Mouse (Mus musculus) frontal cortex, adult (tissue): ENCODE measurements around the gene 4930415O20Rik.

Source experiments
- ATAC-seq: cut with Nextera tagmentation; 2 replicates; pipeline ENCODE4 v1.9.2; 2017; ENCODE audit warnings: mild to moderate bottlenecking, moderate library complexity, mixed read lengths; ENCODE audit not compliant: low TSS enrichment

Gene 4930415O20Rik

DNA sequence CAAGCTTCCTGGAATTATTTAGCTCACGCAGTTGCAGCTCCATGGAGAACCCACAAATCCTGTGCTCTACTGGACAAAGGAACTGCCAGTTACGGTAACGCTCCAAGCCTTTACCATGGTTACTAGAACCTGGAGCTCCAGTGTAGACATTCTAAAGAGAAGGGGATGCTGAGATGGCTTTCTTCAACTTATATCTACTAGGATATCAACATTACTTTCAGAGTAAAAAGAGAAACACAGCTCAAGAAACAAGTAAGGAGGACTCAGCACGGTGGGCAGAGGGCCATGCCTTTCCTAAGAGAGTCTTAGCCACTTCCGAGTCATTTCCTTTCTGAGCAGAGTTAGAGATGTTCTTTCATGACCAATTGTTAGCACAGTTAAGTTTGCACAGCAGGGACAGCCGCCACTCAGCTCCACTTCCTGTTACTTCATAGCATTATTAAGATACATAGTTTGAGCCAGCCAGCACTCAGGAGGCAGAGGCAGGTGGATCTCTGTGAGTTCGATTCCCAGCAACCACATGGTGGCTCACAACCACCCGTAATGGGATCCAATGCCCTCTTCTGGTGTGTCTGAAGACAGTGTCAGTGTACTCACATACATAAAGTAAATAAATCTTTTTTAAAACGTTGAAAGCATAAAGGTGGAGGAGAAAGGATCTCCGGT lies at the start of gene 4930415O20Rik, which contains the start of gene Ccnt1:
Gene 4930415O20Rik (plus strand): TSS at position 132 of the 666 bp plus-strand sequence.
Gene Ccnt1 (minus strand): TSS at position 51 of the 666 bp plus-strand sequence.
- no peak for ATAC-seq

DNA sequence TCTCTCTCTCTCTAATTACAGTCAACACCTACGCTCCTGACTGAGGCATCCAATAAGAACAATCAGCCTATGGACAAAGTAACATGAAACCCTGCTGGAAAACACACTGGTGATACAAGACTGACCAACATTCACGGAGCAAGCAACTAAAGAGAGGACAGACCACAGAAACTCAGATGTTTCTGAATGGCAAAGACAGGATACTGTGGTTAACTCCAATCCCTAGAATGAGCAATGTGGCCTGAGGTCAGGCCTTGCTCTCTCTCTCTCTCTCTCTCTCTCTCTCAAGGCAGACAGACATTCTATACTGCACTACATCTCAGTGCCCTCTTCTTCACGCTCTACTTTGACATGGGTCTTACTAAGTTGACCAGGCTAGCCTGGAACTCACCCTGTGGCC lies 49.6 kb upstream of the 4930415O20Rik start:
- ATAC-seq: no peak

DNA sequence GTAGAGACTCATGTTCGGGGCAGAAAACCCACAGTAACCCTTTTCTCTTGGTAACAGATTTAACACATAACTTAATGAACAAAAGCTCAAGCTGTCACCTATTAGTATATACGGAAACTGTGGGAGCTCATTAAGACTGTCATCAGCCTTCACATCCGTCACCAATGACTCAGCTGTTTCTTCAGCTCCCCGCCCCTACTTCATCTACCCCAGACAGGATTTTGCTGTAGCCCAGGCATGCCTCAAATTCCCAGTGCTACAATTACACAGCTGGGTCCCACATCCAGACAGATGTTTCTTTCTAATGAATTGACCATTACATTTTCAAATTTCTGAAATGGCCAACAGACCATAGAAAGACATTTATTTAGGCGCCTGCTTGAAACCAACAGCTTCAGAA lies 44.7 kb upstream of the 4930415O20Rik start:
- ATAC-seq: no peak

DNA sequence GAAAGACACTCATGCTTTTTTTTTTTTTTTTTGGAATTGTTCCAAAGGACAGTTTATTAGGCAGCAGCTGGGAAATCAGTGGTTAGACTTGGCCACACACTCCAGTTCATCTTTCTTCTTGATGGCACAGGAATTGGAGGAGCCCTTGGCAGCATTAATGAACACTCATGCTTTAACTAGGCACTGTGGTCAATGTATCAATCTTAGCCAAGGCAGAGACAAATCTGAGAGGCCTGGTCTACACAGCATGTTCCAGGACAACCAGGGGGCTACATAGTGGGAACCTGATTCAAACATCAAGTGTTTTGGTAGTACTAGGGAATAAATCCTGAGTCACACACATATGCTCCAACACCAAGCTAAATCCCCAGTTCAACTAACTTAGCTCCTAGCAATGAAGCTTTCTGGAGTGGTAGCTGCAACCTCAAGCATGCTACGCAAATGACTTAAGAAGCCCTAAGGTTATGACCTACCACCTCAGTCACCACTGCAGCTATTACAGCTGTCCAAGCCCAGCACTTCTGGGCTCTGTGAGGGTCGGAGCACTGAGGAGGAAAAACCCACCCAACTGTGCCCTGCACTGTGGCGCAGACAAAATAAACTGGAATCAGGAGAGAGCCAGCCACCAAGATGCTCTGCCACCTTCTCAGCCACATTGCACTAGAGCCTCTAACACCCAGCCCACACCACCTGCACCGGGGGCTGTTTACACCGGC lies 43.6 kb upstream of the 4930415O20Rik start:
- ATAC-seq: no peak

DNA sequence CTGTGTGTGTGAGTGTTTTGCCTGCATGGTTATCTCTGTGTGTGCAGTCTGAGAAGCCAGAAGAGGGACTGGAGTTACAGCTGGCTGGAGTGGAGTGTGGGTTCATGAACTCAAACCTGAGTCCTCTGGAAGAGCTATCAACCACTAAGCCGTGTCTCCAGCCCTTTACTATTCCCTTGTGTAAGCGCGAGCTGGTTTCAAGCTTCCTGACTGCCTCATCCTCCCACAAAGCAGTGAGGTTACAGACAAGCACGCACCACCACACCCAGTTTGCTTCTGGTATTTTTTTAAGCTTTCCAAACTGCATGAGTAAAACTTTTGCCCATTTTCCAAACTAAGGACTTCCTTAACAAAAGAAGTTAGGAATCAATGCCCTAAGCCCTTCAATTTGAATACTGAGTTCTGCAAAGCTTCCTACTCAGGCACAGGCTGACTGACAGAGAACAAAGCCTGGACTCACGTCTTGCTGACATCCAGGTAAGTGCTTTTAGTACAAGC lies 42.7 kb upstream of the 4930415O20Rik start:
- no peak for ATAC-seq

DNA sequence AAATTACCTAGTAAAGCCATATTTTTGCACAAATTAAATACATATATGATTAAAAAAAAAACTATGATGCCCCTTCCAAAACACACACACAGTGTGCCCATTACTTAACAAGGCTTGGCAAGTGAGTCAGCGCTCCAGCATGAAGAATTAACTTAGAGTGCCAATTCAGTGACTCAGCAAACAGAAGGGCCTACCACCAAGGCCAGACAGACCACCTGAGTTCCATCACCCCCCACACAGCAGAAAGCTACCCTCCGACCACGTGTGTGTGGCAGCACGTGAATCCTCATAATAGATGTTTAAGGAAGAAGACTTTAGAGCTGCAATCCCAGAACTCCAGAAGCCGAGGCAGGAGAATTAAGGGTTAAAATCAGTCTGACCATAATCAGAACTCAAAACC lies 38.5 kb upstream of the 4930415O20Rik start:
- ATAC-seq: no peak

DNA sequence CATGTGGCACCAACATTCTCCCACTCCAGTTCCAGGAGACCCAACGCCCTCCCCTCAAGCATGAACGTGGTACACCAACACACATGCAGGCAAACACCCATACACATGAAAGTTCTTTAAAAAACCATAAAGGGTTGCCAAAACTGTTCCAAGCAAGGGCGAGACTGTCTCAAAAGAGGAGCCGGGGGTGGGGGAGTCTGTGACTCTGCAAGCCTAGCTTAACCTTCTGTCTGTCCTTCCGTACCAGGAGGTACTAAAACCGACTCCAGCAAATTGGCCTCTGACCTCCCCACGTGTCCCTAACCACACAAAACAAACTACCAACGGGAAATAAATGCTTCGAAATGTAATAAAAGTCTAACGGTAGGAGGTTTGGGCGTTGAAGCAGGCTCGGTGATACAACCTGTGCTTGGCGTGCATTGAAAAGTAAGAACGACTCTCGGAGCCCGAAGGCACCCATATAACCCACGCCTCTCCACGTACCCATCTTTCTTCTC lies 37.7 kb upstream of the 4930415O20Rik start:
- no peak for ATAC-seq

DNA sequence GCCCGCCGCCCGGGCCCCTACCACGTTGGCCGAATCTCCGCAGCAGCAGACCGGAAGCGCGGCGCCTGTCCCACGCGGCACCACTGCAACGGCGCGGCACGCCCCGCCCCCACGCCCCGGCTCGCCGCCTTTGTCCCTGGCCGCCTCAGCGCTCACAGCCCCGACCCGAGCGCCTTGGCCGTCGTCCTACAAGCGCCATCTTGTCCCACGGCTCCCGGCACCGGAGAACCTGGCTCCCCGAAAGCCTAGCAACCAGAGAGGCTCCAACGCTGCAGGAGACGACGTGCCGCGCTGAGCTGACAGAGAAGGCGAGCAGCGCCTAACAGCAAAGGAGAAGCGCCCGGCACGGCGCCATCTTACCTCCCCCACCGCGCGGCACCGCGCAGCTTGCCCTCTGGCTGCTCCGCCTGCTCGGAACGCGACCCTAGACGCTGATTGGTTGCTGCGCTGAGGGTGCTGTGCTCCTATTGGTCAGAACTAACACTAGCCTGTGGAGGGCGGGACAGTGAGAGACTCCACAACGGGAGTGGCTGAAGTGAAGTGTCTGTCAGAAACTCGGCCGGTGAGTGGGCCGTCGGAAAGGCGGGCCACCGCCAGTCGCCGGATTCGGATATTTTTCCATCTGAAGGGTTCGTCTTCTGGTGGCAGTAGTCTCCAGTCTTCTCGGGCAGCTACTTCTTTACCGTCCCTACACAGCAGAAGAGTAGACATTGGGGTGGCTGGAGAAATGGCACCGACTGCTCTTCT lies 36.8 kb upstream of the 4930415O20Rik start, which contains the start of gene Kansl2:
Gene Kansl2 (minus strand): TSS at position 384 of the 747 bp plus-strand sequence.
- peak; percentile 98 for ATAC-seq

DNA sequence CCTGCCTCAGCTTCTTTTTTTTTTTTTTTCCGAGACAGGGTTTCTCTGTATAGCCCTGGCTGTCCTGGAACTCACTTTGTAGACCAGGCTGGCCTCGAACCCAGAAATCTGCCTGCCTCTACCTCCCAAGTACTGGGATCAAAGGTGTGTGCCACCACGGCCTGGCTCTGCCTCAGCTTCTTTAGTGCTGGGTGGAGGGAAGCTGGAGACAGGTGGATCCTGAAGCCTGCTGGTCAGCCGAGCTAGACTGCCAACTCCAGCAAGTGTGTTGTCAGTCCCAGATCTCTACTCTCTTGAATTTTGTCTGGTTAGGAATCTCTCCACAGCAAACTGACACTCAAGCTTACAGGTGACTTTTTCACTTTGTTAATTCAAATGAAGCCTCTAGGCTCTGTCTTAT lies 34.9 kb upstream of the 4930415O20Rik start:
- ATAC-seq: no peak

DNA sequence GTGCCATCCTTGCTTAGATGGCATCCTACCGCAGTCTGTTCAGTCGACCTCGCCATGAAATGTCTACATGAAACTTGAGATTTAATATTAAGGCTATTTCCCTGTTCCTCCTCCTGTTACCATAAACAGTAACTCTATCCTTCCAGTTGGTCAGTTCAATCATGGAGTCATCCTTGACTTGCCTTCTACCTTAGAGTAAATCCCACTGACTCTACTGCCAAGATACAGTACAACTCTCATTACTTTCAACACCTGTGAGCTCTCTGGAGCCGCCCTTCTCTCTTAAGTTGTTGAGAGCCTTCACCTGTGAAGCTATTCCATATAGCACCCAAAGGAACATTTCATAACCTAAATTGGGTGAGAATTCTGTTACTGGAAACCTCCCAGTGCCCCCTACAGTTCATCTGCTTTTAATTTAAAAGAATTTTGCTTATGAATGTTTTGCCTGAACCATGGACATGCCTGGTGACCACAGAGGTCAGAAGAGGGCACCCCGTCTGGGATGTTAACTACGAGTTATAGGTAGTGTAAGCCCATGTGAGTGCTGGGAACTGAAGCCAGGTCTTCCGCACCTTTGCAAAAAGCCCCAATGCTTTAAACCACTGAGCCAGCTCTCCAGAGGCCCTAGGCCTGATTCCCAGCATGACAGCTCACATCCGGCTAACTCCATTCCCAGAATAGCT lies 33.8 kb upstream of the 4930415O20Rik start:
- ATAC-seq: no peak

DNA sequence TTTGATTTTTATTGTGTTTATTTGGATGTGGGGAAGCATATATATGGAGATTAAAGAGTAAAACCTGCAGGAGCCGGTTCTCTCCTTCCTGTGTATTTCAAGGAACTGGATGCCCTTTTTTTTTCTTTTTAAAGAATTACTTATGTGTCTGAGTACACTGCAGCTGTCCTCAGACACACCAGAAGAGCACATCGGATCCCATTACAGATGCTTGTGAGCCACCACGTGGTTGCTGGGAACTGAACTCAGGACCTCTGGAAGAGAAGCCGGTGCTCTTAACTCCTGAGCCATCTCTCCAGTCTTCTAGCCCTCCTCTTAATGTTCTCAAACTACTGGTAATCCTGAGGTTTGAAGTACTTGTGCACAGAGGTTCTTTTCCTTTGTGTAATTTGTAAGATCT lies 32.9 kb upstream of the 4930415O20Rik start:
- ATAC-seq: no peak

DNA sequence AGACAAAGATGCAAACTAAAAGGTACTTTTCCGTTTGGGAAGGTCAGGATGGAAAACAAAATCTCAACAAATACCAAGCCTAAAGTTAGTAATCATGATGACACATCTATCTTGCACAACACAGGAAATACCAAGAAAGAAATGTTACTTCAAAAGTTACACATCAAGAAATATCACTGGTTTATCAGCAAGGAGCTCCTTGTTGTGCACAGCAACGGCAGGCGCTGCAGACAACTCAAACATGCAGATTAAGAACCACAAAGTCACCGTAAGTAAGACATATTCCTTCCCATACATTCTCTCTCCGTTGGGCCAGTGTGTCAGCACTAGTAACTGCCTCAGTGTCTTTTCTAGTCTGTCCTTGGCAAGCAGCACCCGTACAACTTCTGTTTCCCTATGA lies 29.7 kb upstream of the 4930415O20Rik start:
- ATAC-seq: no peak

DNA sequence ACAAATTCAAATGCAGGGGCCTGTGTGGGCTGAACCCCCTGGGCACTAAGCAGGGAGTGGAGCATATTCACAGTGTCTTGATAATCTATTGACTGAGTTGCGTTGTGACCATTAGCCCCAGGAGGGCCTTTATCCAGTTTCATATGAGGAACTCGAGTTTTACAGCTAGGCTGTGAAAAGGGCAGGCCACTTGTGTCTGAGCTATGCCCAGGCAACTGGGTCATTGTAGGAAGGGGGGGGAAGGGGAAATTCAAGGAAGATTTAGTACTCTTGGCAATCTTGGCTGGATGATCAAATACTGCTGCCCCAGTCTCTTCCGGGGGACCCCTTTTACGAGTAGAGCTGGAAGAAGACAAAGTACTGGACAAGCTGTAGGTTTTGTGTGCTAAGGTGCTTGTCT lies 27.5 kb upstream of the 4930415O20Rik start:
- no peak for ATAC-seq

DNA sequence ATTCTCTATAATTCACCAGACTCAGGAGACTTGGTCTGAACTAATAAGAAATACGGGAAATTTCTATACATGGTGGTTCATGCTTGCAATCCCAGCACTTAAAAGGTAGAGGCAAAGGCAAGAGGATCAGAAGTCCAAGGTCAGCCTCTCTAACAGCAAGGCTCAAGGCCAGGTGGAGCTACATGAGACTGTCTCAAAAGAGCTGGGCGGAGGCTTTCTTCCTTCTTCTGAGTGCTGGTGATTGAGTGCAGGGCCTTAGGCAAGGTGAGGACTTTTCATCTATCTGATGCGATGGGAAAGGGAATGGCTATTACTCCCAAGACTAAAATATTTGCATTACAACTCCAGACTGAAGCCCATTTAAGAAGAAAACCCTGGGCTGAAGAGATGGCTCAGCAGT lies 25.7 kb upstream of the 4930415O20Rik start:
- ATAC-seq: no peak

DNA sequence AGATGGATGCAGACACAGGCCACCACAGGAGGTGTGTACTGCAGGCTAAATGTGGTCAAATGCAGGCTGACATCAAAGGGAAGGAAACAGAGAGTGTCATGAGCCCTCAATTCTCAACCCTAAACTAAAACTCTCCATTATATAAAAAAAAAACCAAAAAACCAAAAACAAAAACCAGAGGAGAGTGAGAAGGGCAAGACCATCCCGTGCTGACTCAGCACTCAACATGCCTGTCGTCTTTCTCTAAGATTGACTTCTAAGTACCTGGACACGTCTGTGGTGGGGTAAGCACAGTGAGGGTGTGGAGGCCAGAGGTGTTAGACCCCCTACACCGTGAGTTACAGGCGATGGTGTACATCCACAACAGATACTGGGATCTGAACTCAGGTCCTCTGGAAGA lies 24.0 kb upstream of the 4930415O20Rik start:
- no peak for ATAC-seq

DNA sequence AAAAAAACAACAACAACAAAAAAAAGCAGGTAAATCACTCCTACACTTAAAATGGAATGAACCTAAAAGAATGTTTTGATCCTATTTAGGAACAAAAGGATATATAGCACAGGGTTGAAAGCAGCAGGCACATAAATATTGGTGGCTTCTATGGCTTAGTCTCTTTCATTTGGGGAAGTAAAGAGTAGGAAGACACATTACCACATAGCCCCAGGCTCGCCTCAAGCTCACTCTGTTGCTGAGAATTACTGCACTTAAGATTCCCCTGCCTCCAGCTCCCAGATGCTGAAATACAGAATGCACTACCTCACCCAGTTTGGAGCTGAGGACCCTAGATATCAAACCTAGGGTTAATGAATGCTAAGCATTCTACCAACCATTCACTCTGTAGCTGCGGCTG lies 18.0 kb upstream of the 4930415O20Rik start:
- ATAC-seq: no peak

DNA sequence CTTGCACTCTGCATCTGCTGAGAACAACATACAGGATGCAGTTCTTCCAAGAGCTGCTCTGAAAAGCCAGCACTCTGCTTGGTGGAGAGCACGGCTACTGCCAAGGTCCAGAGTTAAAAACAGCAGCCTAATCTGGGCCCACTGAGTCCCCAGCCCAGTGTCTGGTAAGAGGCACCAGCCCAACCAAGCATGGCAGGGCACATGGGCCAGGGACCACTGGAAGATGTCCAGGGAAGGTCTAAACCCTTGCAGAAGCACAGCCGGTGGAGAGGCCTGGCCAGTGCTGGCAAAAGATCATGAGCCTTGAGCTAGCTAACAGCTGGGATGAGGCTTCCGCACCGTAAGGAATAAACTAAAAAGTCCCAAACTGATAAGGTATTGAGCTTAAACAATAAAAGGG lies 14.9 kb upstream of the 4930415O20Rik start:
- ATAC-seq: no peak

DNA sequence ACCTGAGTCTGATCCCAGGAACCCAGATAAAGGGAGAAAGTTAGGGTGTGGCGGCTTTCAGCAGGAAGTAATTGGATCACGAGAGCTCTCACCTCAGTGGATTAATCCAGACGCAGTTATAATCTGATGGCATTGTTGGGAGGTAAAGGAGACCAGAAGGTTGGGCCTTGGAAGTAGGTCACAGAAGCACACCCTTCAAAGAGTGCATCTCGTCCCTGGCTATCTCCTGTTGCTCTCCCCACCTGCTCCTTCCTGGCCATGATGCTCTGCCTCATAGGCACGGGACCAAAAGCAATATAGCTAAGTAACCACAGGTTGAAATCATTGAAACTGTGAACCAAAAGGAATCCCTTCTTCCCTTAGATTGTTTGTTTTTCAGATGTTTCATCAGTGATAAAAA lies 13.6 kb upstream of the 4930415O20Rik start:
- no peak for ATAC-seq

DNA sequence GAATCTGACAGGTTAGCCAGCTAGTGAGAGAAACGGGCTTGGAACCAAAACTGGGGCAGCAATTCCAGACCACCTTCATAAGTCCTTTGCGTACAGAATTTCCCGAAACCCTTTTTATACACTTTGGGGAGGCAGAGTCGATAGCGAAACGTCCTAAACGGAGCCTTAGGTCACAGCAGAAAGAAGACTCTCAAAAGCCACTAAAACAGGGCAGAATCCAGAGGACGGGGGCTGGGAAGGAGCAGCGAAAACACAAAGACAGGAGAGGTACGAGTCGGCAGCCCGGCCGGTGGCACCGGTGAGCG lies 3.9 kb upstream of the 4930415O20Rik start:
- no peak; the same call in 1 of the 2 replicates for ATAC-seq

DNA sequence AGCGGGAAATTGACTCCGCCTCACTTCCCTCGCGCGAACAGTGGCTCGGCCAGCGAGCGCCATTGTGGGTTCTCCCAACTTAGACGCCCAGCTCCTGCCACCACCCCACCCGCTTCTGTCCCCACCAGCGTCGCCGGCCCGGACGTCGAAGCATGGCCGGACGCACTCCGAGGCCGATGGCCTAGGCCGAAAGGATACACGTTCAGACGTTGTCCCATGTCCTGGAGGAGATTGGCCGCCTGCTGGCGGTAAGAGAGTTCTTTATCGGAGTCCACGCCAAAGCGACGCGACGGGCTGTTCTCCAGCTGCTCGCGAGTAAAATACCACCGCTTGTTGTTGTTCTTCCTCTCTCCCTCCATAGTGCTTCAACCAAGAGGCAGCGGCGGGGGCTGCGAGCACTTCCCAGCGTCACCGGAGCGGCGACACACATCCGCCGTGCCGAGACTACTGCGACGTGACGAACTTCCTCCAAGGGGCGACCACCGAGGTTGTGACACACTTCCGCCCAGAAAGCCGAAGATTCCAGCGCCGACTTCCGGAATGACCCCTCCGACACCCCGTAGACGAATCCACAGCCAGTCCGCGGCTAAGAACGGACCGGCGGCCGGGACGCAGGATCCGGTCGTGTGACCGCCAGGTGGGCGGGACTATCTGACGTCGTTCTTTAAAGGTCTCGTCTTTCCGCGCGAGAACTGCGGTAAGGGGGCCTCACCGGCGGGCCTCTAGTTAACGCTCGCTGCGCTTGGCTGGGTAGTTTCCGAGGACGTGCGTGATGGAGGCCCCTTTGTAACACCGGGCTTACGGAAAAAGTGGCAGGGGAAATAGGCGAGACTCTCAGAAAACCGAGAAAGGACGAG lies 3.3 kb upstream of the 4930415O20Rik start:
- peak; percentile 94 for ATAC-seq
